Mouse (Mus musculus): ENCODE data around the gene Pcmtd2. TPM values are rescaled to one million over a fixed set of nuclear protein-coding genes. Genes with fewer than 3 reads are reported as not detected.

Pcmtd2 gene
- total and polyA plus RNA-seq, 3 experiments, result 10.3 to 17.1 (median 14.4) TPM

- TF ChIP-seq CHD2 (IDR thresholded peaks at IDR 0.05; ENCODE audit: low read length) (peak; percentile 80), IRF4 (IDR thresholded peaks at IDR 0.05; ENCODE audit: low read depth, low read length) (peak; percentile 41; the same call in 1 of the 2 replicates), TCF12 (IDR thresholded peaks at IDR 0.05; ENCODE audit: low read depth, low read length) (peak; percentile 75), SMC3 (IDR thresholded peaks at IDR 0.05; ENCODE audit: low read depth, low read length) (no peak), MAX (IDR thresholded peaks at IDR 0.05; ENCODE audit: low read length) (peak; percentile 73), NRF1 (IDR thresholded peaks at IDR 0.05; ENCODE audit: low read depth, low read length) (peak; percentile 82), RAD21 (IDR thresholded peaks at IDR 0.05; ENCODE audit: low read depth, low read length) (no peak; the same call in 1 of the 2 replicates), HCFC1 (IDR thresholded peaks at IDR 0.05; ENCODE audit: low read depth, low read length) (peak; percentile 78), MEF2A (IDR thresholded peaks at IDR 0.05; ENCODE audit: borderline replicate concordance, low read depth, low read length) (no peak; the same call in 1 of the 2 replicates), ZMIZ1 (IDR thresholded peaks at IDR 0.05; ENCODE audit: low read depth, low read length) (peak; percentile 95), MXI1 (IDR thresholded peaks at IDR 0.05; ENCODE audit: low read depth, low read length) (peak; percentile 89), SIN3A (IDR thresholded peaks at IDR 0.05; ENCODE audit: low read length) (peak; percentile 94), GABPA (IDR thresholded peaks at IDR 0.05; ENCODE audit: insufficient replicate concordance, low read depth, low read length) (no peak), TBP (conservative IDR thresholded peaks at IDR 0.05; ENCODE audit: low read depth, low read length) (0 out of 2 replicates have a peak, but pooled peaks have one; percentile 45), USF2 (conservative IDR thresholded peaks at IDR 0.05; ENCODE audit: low read depth, low read length) (no peak), BHLHE40 (IDR thresholded peaks at IDR 0.05; ENCODE audit: low read depth, low read length) (peak; percentile 47; the same call in 1 of the 2 replicates), ELF1 (IDR thresholded peaks at IDR 0.05; ENCODE audit: low read depth, low read length) (peak; percentile 93), NELFE (IDR thresholded peaks at IDR 0.05; ENCODE audit: low read depth, low read length) (peak; percentile 94), POLR2A (IDR thresholded peaks at IDR 0.05; ENCODE audit: low read depth, low read length) (peak; percentile 88), MYC (IDR thresholded peaks at IDR 0.05; ENCODE audit: low read depth, low read length) (peak; percentile 63; the same call in 1 of the 2 replicates), KAT2A (IDR thresholded peaks at IDR 0.05; ENCODE audit: insufficient replicate concordance, low read length) (peak; percentile 52; the same call in 1 of the 2 replicates)
- Histone ChIP-seq H3K27me3 (replicated peaks) (no peaks in the 10 kb centered on the region), H3K9ac (ENCODE audit: insufficient read depth, low read depth) (peak within 1 kb of the TSS; percentile 82), H3K4me3 (replicated peaks in 1 of 3; ENCODE audit: low read depth in 2 of 3, low read length in 2 of 3, poor library complexity in 1 of 3) (peak within 1 kb of the TSS; percentile 78 to 94 (median 84)), H3K36me3 (replicated peaks in 1 of 2; ENCODE audit: control insufficient read depth in 1 of 2, insufficient read depth in 1 of 2, low read length in 1 of 2) (peaks cover 12 to 19% of the 10 kb centered on the region in 2 experiments), H3K27ac (ENCODE audit: insufficient read depth, low read depth) (0 out of 2 replicates have a peak within 1 kb of the TSS, but pooled peaks have one; percentile 5), H3K4me1 (ENCODE audit: control insufficient read depth in 1 of 2, insufficient read depth in 2 of 2) (peaks cover 2 to 21% of the 10 kb centered on the region in 2 experiments; a peak in 2 of 4 replicates), H3K4me2 (ENCODE audit: insufficient read depth, low read depth, poor library complexity, severe bottlenecking) (peak within 1 kb of the TSS; percentile 100), H3K79me2 (replicated peaks; ENCODE audit: control insufficient read depth, extremely low read depth, insufficient read depth, poor library complexity, severe bottlenecking) (peaks cover 13% of the 10 kb centered on the region), H3K9me3 (replicated peaks; ENCODE audit: low read length) (no peaks in the 10 kb centered on the region)
- in situ Hi-C loops (cut with MboI; ENCODE audit: low pct_ligation_motif_present, low pct_unique_long_range_greater_than_20kb, low sequenced_read_pairs), result no loop called here
- dilution Hi-C loops (cut with MboI; ENCODE audit: extremely low pct_ligation_motif_present, extremely low pct_unique_long_range_greater_than_20kb, low sequenced_read_pairs), result no loop called here
- DNase-seq (ENCODE audit: extremely low read depth), result peak; percentile 97
These were observed 26.3 kb downstream of the Pcmtd2 start, which contains the start of gene Polr3k for GRCm38 (mm10) chr2:181863791-181864535. TSS of gene Polr3k (plus strand) at chr2:181864337.

All from CH12.LX (cell line).